Mouse (Mus musculus) megakaryocyte-erythroid progenitor cell, adult 5-6 weeks (primary cell): ENCODE results near the gene Gm10053. TPM values are rescaled to one million over a fixed set of nuclear protein-coding genes. Genes with fewer than 3 reads are reported as not detected.

Experiments
- ATAC-seq: replicated peaks from 2 replicates; pipeline ENCODE4 v1.8.0; 2016; ENCODE audit warnings: mild to moderate bottlenecking, inconsistent platforms; ENCODE audit not compliant: severe bottlenecking, poor library complexity, low FRiP score, low TSS enrichment
- total RNA-seq, 2 experiments: library from RNA; stranded (forward) in 1 of 2; stranded (reverse) in 1 of 2; fragments of 200-1000, 215-1000 nt in 1 of 2; fragments of >200 nt in 1 of 2; fragmentation: Nextera tagmentation in 1 of 2; gene quantifications; 2 replicates each; pipeline ENCODE4 v1.2.3; 2014 to 2017

Gene Gm10053
- 165 and 186 TPM in 2 replicates for total RNA-seq (2014; fragmentation: Nextera tagmentation)
- total RNA-seq (2017): 47.6 and 162 TPM in 2 replicates

GRCm38 (mm10) chr19:24875129-24875870, at the start of gene Gm10053:
Gene Gm10053 (plus strand): TSS chr19:24875686.
- peak; percentile 90 for ATAC-seq

GRCm38 (mm10) chr19:24842080-24842479, 33.4 kb upstream of the Gm10053 start:
- no peak for ATAC-seq

GRCm38 (mm10) chr19:24845007-24845546, 30.4 kb upstream of the Gm10053 start:
- no peak for ATAC-seq

- ATAC-seq: no peak
Measured at GRCm38 (mm10) chr19:24848345-24848744, 27.1 kb upstream of the Gm10053 start.

GRCm38 (mm10) chr19:24848844-24849243, 26.6 kb upstream of the Gm10053 start:
- ATAC-seq: no peak

- no peak for ATAC-seq
Measured at GRCm38 (mm10) chr19:24851456-24852315, 23.8 kb upstream of the Gm10053 start.

- ATAC-seq: no peak
Measured at GRCm38 (mm10) chr19:24861276-24861611, 14.2 kb upstream of the Gm10053 start.

- ATAC-seq: no peak
Measured at GRCm38 (mm10) chr19:24861612-24862451, 13.7 kb upstream of the Gm10053 start, which contains the start of gene Pgm5. Gene Pgm5 (minus strand): TSS chr19:24861855.

- no peak for ATAC-seq
Measured at GRCm38 (mm10) chr19:24865436-24865835, 10.1 kb upstream of the Gm10053 start.

- ATAC-seq: peak; percentile 57; the same call in 1 of the 2 replicates
Measured at GRCm38 (mm10) chr19:24871037-24871635, 4.3 kb upstream of the Gm10053 start.

- ATAC-seq: no peak
Measured at GRCm38 (mm10) chr19:24873873-24874272, 1.6 kb upstream of the Gm10053 start.

GRCm38 (mm10) chr19:24881237-24881636, 5.8 kb downstream of the Gm10053 start:
- no peak for ATAC-seq

- ATAC-seq: 0 out of 2 replicates have a peak, but pooled peaks have one; percentile 59
Measured at GRCm38 (mm10) chr19:24885504-24885903, 10.0 kb downstream of the Gm10053 start.

GRCm38 (mm10) chr19:24886888-24887287, 11.4 kb downstream of the Gm10053 start:
- no peak for ATAC-seq

- no peak for ATAC-seq
Measured at GRCm38 (mm10) chr19:24896536-24896935, 21.1 kb downstream of the Gm10053 start.

- ATAC-seq: no peak
Measured at GRCm38 (mm10) chr19:24897006-24897895, 21.8 kb downstream of the Gm10053 start.

- no peak for ATAC-seq
Measured at GRCm38 (mm10) chr19:24897896-24898736, 22.6 kb downstream of the Gm10053 start.
